Comparison of ENCODE assay signal across 22 mouse cellular contexts in genomic region chr10:79756660-79757059, GRCm38 (mm10). TPM values are rescaled to one million over a fixed set of nuclear protein-coding genes. Genes with fewer than 3 reads are reported as not detected.
"Had no signal": no experiment of that assay in that cellular context is flagged by ENCODE, and none has a peak within 500 bp of the region (broad histone marks: within the 10 kb centered on the region; RNA-seq: fewer than 3 reads in every experiment).

No protein-coding gene starts in this region.

- H3K27ac ChIP-seq: kidney, postnatal 0 days; limb, embryonic 12.5 days; limb, embryonic 15.5 days; liver, embryonic 14.5 days; midbrain, embryonic 12.5 days; midbrain, embryonic 15.5 days; neural tube, embryonic 13.5 days; stomach, postnatal 0 days had no signal

- H3K9me3 ChIP-seq: limb, embryonic 12.5 days; limb, embryonic 15.5 days; midbrain, embryonic 12.5 days; midbrain, embryonic 15.5 days; neural tube, embryonic 13.5 days had no signal

- H3K9ac ChIP-seq: limb, embryonic 12.5 days; limb, embryonic 15.5 days; liver, embryonic 14.5 days; liver, postnatal 0 days; lung, embryonic 14.5 days; midbrain, embryonic 12.5 days; midbrain, embryonic 15.5 days; neural tube, embryonic 13.5 days had no signal

- DNase-seq: kidney, adult 2 months; kidney, postnatal 4 days; left cerebral cortex, postnatal 4 days; liver, postnatal 0 days; lung, embryonic 14.5 days; lung, postnatal 10 days; lung, postnatal 36 days; retina, postnatal 1 day; thymus, adult 2 months; thymus, postnatal 25 days had no signal

- H3K4me2 ChIP-seq: limb, embryonic 12.5 days; limb, embryonic 15.5 days; liver, embryonic 11.5 days; lung, embryonic 14.5 days; midbrain, embryonic 12.5 days; midbrain, embryonic 15.5 days; neural tube, embryonic 13.5 days had no signal

- ATAC-seq: liver, postnatal 0 days had no signal

- H3K27me3 ChIP-seq: limb, embryonic 12.5 days; limb, embryonic 15.5 days; midbrain, embryonic 15.5 days; neural tube, embryonic 13.5 days had no signal

- H3K4me3 ChIP-seq: limb, embryonic 12.5 days; limb, embryonic 15.5 days; midbrain, embryonic 12.5 days; midbrain, embryonic 15.5 days; neural tube, embryonic 13.5 days had no signal

RNA-seq across cellular contexts. Expression of gene Fgf22, which starts 1.8 kb away (rescaled TPM):
- total RNA-seq: neutrophil, adult 5-6 weeks had no signal
- polyA plus RNA-seq: kidney, adult 2 months; liver, embryonic 11.5 days; liver, embryonic 14.5 days; liver, postnatal 0 days; thymus, adult 2 months had no signal

RNA-seq across cellular contexts. Expression of gene Prss57, which starts 34.1 kb away (rescaled TPM):
- polyA plus RNA-seq: kidney, embryonic 14.5 days; limb, embryonic 12.5 days; lung, embryonic 14.5 days; midbrain, embryonic 15.5 days; stomach, embryonic 14.5 days had no signal
